Mouse (Mus musculus) monocyte, adult 5-6 weeks (primary cell): ENCODE data around the gene Pck1. TPM values are rescaled to one million over a fixed set of nuclear protein-coding genes. Genes with fewer than 3 reads are reported as not detected.

Experiments
- ATAC-seq: fragments of 153-309, 156-312 bp; replicated peaks from 2 replicates; pipeline ENCODE4 v1.8.0; 2017; ENCODE audit warnings: mild to moderate bottlenecking; ENCODE audit not compliant: low TSS enrichment, insufficient number of reproducible peaks, severe bottlenecking, poor library complexity, low FRiP score
- total RNA-seq: library from RNA; stranded (forward); fragments of 200-1000, 200-491, 200-594 nt; gene quantifications from 3 replicates; pipeline ENCODE4 v1.2.3, GENCODE M21; 2017

Gene Pck1
- total RNA-seq, 1 experiment from 2014 or later = not detected

DNA sequence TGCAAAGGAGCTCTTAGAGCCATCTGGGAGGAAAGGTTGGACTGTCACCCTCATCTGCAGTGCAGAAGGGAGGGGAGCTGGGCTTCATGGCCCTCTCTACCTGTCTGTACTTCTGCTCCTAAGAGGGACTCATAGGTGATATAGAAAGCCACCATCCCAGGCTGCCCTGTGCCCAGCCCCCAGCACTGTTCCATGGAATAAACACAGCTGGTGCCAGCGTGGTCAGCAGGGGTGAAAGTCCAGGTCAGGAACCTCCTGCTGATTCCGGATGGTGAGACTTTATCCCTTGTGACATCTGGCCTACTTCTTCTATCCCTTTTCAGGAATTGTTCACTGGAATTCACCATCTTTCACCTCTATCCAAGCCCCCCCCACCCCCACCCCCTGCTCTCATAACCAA, 17.2 kb downstream of the Pck1 start:
- no peak for ATAC-seq

DNA sequence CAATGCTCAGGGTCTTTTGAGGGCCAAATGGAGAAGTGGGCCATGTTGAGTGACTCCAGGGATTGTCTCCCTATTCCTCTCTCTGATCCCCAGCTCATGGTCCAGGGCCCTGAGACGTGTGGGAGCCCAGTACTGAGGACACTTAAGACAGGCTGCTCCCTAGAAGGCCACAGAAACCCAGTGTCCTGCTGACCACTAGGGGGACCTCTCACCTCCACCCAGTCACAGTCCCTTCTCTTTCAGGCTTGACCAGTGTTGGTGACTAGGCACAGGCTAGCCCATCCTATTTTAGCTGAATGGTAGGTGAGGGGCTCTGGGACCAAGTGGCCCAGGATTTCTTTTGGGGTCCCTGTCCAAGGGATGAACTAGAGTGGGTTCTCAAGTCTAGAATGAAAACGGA, 17.9 kb downstream of the Pck1 start:
- no peak for ATAC-seq

GRCm38 (mm10) chr2:173171470-173171869, 18.6 kb downstream of the Pck1 start:
- no peak for ATAC-seq

- ATAC-seq = no peak
These were observed 19.1 kb downstream of the Pck1 start for GRCm38 (mm10) chr2:173171956-173172355.

DNA sequence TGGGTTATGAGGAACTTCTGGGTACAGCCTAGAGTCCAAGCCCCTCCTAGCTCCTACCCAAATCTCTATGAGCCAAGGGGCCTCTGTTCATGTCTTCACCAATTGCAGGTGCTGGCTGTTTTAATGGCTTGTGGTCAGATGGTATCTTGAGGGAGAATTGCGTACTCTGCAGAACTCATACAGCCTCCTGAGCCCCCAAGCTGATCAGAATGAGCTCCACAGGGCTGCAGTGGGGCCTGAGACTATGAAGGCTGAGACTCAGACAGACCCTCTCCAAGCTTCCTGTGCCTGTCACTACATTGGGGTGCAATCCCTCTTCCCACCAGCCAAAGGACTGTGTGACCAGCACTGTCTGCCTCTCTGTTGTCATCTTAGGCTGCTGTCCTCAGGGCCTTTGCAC, 19.5 kb downstream of the Pck1 start:
- ATAC-seq = no peak

DNA sequence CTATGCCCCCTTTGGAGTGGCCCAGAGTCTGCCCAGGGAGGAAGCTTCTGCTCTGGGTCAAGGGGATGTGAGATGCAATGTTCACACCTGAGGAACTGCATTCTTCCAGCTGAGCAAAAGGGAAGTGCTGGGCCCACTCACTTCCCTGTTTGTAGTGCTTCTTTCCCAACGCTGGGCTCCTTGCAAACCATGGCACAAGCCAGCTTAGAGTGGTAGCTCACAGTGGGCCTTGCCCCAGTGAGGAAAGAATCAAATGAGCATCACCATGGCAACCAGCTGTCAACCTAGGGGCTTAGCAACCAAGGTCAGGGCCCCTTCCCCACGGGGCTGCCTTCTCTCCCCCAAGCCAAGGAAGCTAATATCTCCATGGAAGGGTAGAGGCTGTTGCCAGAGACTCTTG, 20.2 kb downstream of the Pck1 start:
- ATAC-seq = peak; percentile 42; the same call in 1 of the 2 replicates

DNA sequence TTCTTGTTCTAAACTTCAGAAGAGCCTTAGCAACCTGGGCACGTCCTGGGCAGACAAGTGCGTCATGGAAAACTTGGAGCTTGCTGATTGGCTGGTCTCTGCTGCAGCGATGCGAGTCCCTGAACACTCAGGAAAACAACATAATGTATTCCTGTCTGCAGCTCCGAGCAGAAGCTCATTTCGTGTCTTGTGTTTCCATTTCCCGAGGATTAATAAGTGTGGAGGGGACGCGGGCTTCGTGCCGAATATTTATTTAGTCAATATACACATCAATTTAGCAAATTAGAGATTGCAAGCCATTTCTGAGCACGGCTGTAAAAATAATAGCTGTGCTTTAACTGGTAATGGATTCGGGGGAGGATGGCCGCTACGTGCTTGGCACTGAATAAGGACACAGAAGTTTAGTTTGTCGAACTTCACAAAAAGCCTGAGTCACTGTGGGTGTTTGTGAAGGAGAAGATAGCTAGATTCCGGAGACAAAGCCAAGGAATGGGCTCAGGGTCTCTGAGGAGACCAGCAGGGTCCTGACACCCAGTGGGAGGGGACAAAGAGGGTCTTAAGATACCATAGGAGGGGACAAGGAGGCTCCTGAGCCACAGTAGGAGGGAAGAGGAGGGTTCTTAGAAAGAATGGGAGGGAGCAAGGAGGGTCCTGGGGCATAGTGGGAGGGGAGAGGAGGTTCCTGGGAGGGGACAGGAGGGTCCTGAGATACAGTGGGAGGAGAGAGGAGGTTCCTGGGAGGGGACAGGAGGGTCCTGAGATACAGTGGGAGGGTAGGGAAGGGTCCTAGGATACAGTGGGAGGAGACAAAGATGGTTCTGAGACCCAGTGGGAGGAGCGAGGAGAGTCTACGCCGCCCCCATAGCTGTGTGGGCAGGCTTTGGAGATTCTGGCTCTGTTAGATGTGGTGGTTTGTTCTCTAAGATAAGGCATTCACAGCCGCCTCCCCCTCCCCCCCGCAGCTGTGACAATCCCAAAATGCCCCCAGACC, 21.0 kb downstream of the Pck1 start:
- ATAC-seq = no peak

GRCm38 (mm10) chr2:173174569-173174968, 21.7 kb downstream of the Pck1 start:
- ATAC-seq = no peak

GRCm38 (mm10) chr2:173175703-173176102, 22.9 kb downstream of the Pck1 start:
- no peak for ATAC-seq

GRCm38 (mm10) chr2:173177481-173177880, 24.6 kb downstream of the Pck1 start:
- no peak for ATAC-seq

DNA sequence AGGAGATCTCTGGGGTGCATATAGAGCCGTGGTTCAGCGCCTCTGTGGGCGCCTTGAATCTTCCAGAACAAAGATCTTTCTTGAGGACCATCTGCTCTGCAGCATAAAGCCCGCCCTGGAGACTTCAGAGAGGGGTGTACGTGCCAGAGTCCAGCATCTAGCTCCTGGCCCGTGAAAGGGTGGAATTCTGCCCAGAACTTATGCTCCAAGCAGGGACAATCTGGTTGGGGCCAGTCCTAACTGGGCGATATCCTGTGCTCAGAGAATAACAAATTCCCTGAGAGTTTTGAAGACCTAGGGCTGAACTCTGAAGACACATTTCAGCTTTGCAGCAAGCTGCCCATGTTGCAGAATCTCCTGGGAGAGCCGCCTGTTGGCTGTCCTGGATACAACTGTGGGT, 25.1 kb downstream of the Pck1 start:
- ATAC-seq = no peak

DNA sequence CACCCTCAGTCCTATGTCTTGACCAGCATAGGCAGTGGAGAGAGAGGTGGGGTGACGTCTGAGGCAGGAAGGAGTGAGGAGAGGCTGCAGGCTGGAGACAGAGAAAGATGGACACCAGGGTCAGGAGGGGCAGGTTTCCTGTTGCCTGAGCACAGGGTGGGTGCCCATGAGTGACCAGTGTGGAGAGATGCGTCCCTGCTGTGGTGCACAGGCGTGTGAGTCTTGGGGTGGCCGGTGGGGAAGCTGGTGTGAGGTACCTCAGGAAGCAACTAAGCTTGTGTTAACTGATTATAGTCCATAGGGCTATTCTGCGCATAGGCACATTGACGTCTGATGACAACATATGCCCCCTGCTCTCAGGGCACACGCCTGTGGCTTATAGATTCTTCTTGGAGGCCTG, 26.2 kb downstream of the Pck1 start:
- ATAC-seq = no peak

DNA sequence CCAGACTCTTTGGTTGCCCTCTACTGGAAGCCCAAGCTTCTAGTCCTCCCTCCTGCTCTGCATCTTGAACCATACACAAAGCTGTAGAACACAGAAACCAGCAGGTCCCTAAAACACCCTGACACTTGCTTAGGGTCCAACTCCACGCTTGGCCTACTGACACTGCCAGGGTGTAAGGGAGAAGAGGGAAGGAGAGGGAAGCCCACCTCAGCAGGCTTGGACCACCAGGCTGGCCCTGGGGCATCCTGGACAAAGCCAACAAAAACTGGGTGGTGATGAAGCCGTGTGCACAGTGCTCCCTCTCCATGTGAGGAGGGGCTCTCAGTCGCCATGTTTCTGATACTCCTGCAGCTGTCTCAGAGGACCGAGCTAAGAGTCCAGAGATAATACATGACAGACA, 27.2 kb downstream of the Pck1 start:
- ATAC-seq = no peak

GRCm38 (mm10) chr2:173180721-173181388, 28.0 kb downstream of the Pck1 start:
- no peak for ATAC-seq

GRCm38 (mm10) chr2:173181486-173181885, 28.6 kb downstream of the Pck1 start:
- no peak for ATAC-seq

DNA sequence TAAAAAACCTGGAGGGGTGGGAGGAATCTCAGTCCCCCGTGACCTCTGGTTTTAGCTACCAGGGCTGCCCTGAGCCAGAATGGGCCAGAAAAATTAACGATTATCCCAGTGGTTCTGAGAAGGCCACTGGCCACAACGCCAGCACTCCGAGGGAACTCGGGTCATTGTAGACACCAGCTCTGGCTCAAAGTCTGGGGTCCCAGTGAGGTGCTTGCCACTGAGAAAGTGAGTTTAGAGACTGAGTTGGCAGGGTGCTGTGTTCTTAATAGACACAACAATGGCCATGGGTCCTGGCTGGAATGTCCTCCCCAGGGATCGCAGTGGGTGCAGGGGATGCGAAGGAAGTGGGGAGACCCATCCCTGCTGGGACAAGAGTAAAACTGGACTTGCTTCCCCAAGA, 29.1 kb downstream of the Pck1 start:
- no peak for ATAC-seq

- ATAC-seq = no peak
These were observed 29.9 kb downstream of the Pck1 start for GRCm38 (mm10) chr2:173182796-173183195.

GRCm38 (mm10) chr2:173183311-173183710, 30.5 kb downstream of the Pck1 start:
- ATAC-seq = no peak

GRCm38 (mm10) chr2:173183836-173184460, 31.1 kb downstream of the Pck1 start:
- no peak for ATAC-seq
